Mouse (Mus musculus): ENCODE measurements at regions not wholly inside any gene's neighbourhood (a gene's known extent, or its start where the extent isn't known, plus 50 kb on each side); places are given as distances from the start of the nearest gene placed in this dataset.
A peak's percentile ranks its signal among the peaks of the same experiment; 100 is the strongest.

DNA sequence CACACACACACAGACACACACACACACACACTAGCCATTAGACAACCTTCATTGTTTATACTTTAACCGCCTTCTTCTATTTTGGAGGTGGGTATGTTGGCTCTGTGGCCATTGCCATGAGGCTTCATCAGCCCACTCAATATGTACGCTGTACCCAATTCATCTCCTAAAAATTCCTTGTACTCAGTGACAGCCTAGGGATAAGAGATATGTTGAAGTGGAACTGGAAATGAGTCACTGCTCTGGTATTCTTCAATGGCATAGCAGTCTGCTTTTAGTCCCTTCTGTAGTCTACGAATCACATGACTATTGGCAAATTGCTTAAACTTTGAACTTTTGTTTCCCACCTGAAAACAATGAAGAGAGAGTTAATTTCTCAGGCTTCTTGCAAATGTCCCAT is 349.6 kb upstream of the Got2 start:
- H3K4me1 ChIP-seq (replicated peaks), result no peaks in the 10 kb centered on the region
- WGBS, result 91% methylated on average over 3 of the region's 3 CpGs
- H3K4me2 ChIP-seq, result no peak overlapping the region
- H3K36me3 ChIP-seq, result no peaks in the 10 kb centered on the region
- H3K27ac ChIP-seq, result no peak overlapping the region
- H3K9ac ChIP-seq, result no peak overlapping the region
- ATAC-seq (ENCODE audit: low FRiP score), result no peak
- H3K27me3 ChIP-seq, result no peaks in the 10 kb centered on the region
- no peak overlapping the region for H3K4me3 ChIP-seq
- H3K9me3 ChIP-seq, result no peaks in the 10 kb centered on the region

DNA sequence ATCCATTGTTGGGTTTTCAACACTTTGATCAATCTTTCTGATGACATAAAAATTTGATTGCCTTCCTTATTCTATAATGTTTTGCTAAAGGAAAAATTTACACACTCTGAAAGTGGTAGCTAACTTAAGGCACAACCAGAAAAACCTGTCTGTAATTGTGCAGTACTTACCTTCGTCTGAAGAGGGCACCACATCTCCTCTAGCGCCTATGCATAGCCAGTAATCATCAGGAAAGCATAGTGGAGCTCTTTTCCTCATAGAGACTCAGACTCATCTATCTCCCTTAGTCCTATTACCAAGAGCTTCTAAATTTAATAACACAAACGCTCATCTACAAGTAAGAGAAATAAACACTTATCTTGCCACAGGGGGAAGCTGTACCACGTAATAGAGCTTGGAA is 342.1 kb upstream of the Got2 start:
- Histone ChIP-seq H3K4me2 (no peak overlapping the region), H3K27ac (0 out of 2 replicates have a peak overlapping the region, but pooled peaks have one; percentile 52), H3K36me3 (no peaks in the 10 kb centered on the region), H3K4me3 (no peak overlapping the region), H3K9me3 (no peaks in the 10 kb centered on the region), H3K4me1 (replicated peaks) (no peaks in the 10 kb centered on the region), H3K9ac (no peak overlapping the region), H3K27me3 (no peaks in the 10 kb centered on the region)
- WGBS, result 28% methylated on average over 4 of the region's 4 CpGs
- ATAC-seq (ENCODE audit: low FRiP score), result no peak
